In genomic region chr4:138200769-138201168, GRCm38 (mm10) we compare ENCODE assay signal across 35 mouse cellular contexts. TPM values are rescaled to one million over a fixed set of nuclear protein-coding genes. Genes with fewer than 3 reads are reported as not detected.
"Had no signal": no experiment of that assay in that cellular context is flagged by ENCODE, and none has a peak within 500 bp of the region (broad histone marks: within the 10 kb centered on the region; RNA-seq: fewer than 3 reads in every experiment).

No protein-coding gene starts in this region.

- H3K4me3 ChIP-seq: heart, adult 2 months; heart, embryonic 10.5 days; heart, embryonic 12.5 days; heart, embryonic 13.5 days; heart, embryonic 15.5 days; hindbrain, embryonic 10.5 days; hindbrain, embryonic 12.5 days; hindbrain, embryonic 13.5 days; hindbrain, embryonic 15.5 days; intestine, embryonic 15.5 days; kidney, embryonic 15.5 days; layer of hippocampus, adult 2 months had no signal

- H3K27me3 ChIP-seq: heart, embryonic 12.5 days; heart, embryonic 13.5 days; heart, embryonic 15.5 days; hindbrain, embryonic 12.5 days; hindbrain, embryonic 13.5 days; hindbrain, embryonic 15.5 days; intestine, embryonic 15.5 days; kidney, embryonic 15.5 days had no signal

- ATAC-seq: hindbrain, embryonic 16.5 days; hindbrain, postnatal 0 days; inflammation-experienced regulatory T-cells, adult 6 months; intestine, embryonic 15.5 days; intestine, embryonic 16.5 days; intestine, postnatal 0 days had no signal

- DNase-seq: heart, adult 2 months; heart, postnatal 10 days; heart, postnatal 14 days; heart, postnatal 36 days; heart, postnatal 4 days; kidney, adult 11 months; kidney, adult 18-20 months; kidney, adult 2 months; kidney, adult 8-10 months; kidney, adult 9 months; kidney, postnatal 10 days; kidney, postnatal 14 days; kidney, postnatal 25 days; kidney, postnatal 36 days; kidney, postnatal 4 days; layer of hippocampus, adult 9-11 months had no signal

- H3K9me3 ChIP-seq: heart, embryonic 10.5 days; heart, embryonic 12.5 days; heart, embryonic 13.5 days; heart, embryonic 15.5 days; hindbrain, embryonic 10.5 days; hindbrain, embryonic 12.5 days; hindbrain, embryonic 13.5 days; hindbrain, embryonic 15.5 days; intestine, embryonic 15.5 days; kidney, embryonic 15.5 days had no signal

- H3K9ac ChIP-seq: heart, embryonic 12.5 days; heart, embryonic 13.5 days; heart, embryonic 15.5 days; hindbrain, embryonic 12.5 days; hindbrain, embryonic 13.5 days; hindbrain, embryonic 14.5 days; hindbrain, embryonic 15.5 days; intestine, embryonic 15.5 days; kidney, embryonic 15.5 days had no signal

- H3K4me2 ChIP-seq: heart, embryonic 11.5 days; heart, embryonic 12.5 days; heart, embryonic 13.5 days; heart, embryonic 15.5 days; hindbrain, embryonic 12.5 days; hindbrain, embryonic 13.5 days; hindbrain, embryonic 14.5 days; hindbrain, embryonic 15.5 days; intestine, embryonic 15.5 days; kidney, embryonic 15.5 days had no signal

- H3K4me1 ChIP-seq: heart, embryonic 12.5 days; heart, embryonic 13.5 days; heart, embryonic 15.5 days; hindbrain, embryonic 10.5 days; hindbrain, embryonic 12.5 days; hindbrain, embryonic 13.5 days; hindbrain, embryonic 15.5 days; intestine, embryonic 15.5 days; kidney, embryonic 15.5 days had no signal

- H3K27ac ChIP-seq: heart, adult 2 months; heart, embryonic 10.5 days; heart, embryonic 13.5 days; hindbrain, embryonic 10.5 days; hindbrain, embryonic 12.5 days; hindbrain, embryonic 13.5 days; hindbrain, embryonic 14.5 days; hindbrain, embryonic 15.5 days; hindbrain, postnatal 0 days; intestine, embryonic 15.5 days; kidney, embryonic 15.5 days; kidney, postnatal 0 days; layer of hippocampus, adult 2 months had no signal

RNA-seq across cellular contexts. Expression of gene Sh2d5, which starts 49.4 kb away (rescaled TPM):
- total RNA-seq: heart, adult 2 months; heart, postnatal 36 days had no signal

RNA-seq across cellular contexts. Expression of gene Kif17, which starts 49.5 kb away (rescaled TPM):
- polyA plus RNA-seq: inflammation-experienced regulatory T-cells, adult 6 months had no signal
